Mouse (Mus musculus) bone marrow, adult 2 months (tissue): Measurements from ENCODE around the gene Palm.

Experiments
- CTCF ChIP-seq: fragments of 200-500 bp; IDR thresholded peaks from 2 replicates; pipeline ENCODE4 v1.5.1; 2011; ENCODE audit warnings: low read length, control low read depth; ENCODE audit not compliant: control insufficient read depth, insufficient read depth
- POLR2A ChIP-seq: fragments of 200-500 bp; IDR thresholded peaks from 2 replicates; pipeline ENCODE4 v1.6.1; 2011; ENCODE audit warnings: low read depth, mild to moderate bottlenecking, control low read depth, low read length, borderline replicate concordance; ENCODE audit not compliant: control insufficient read depth

DNA sequence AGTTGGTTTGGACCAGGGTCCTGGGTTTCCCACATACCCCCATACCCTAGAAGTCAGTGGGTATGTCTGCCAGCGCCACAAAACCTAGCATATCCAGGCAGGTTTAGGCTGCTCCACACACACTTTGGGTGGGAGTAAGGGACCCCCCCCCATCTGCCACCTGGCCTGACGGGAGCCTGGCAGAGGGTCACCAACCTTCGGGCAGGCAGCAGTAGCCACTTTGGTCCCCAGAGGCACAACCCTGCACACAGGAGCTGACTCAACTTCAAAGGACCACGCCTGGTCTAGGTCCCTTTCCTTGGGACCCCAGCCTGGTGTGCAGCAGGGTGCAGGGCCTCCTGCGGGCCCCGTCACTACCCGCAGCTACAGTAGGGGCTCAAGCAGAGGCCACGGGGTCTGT lies 26.9 kb downstream of the Palm start:
- TF ChIP-seq CTCF (no peak), POLR2A (no peak)
